Mouse (Mus musculus): Measurements from ENCODE around the gene Tmem198.

Tmem198 gene

GRCm38 (mm10) chr1:75478916-75479634 is at the start of gene Tmem198, which contains the start of gene Chpf:
Gene Tmem198, plus strand, starts transcription at chr1:75479532.
Gene Chpf, minus strand, starts transcription at chr1:75479307.
- in situ Hi-C loops (cut with MboI, MseI): loop anchor here (5.0 to 25.0 kb wide), 2 partner anchors 83 to 1092 kb away; partner anchors contain the start of genes Ctdsp1 (in 1 of the 2) and Slc11a1 (in 1 of the 2)

GRCm38 (mm10) chr1:75435475-75436328 is 43.6 kb upstream of the Tmem198 start, which contains the start of gene Gmppa:
Gene Gmppa, plus strand, starts transcription at chr1:75435930.
- in situ Hi-C loops (cut with MboI, MseI): no loop called here

- in situ Hi-C loops (cut with MboI, MseI): no loop called here
Observed at GRCm38 (mm10) chr1:75438782-75439181, 40.5 kb upstream of the Tmem198 start.

GRCm38 (mm10) chr1:75440661-75441060 is 38.7 kb upstream of the Tmem198 start:
- in situ Hi-C loops (cut with MboI, MseI): no loop called here

- in situ Hi-C loops (cut with MboI, MseI): no loop called here
Observed at GRCm38 (mm10) chr1:75441471-75441996, 37.8 kb upstream of the Tmem198 start.

- in situ Hi-C loops (cut with MboI, MseI): no loop called here
Observed at GRCm38 (mm10) chr1:75442171-75442570, 37.2 kb upstream of the Tmem198 start.

GRCm38 (mm10) chr1:75442811-75443210 is 36.5 kb upstream of the Tmem198 start:
- in situ Hi-C loops (cut with MboI, MseI): no loop called here

- in situ Hi-C loops (cut with MboI, MseI): no loop called here
Observed at GRCm38 (mm10) chr1:75443247-75444024, 35.9 kb upstream of the Tmem198 start.

GRCm38 (mm10) chr1:75444208-75444607 is 35.1 kb upstream of the Tmem198 start:
- in situ Hi-C loops (cut with MboI, MseI): no loop called here

- in situ Hi-C loops (cut with MboI, MseI): no loop called here
Observed at GRCm38 (mm10) chr1:75445141-75445701, 34.1 kb upstream of the Tmem198 start.

- in situ Hi-C loops (cut with MboI, MseI): no loop called here
Observed at GRCm38 (mm10) chr1:75445751-75446611, 33.4 kb upstream of the Tmem198 start.

- in situ Hi-C loops (cut with MboI, MseI): no loop called here
Observed at GRCm38 (mm10) chr1:75446656-75447055, 32.7 kb upstream of the Tmem198 start.

GRCm38 (mm10) chr1:75447265-75448051 is 31.9 kb upstream of the Tmem198 start:
- in situ Hi-C loops (cut with MboI, MseI): no loop called here

GRCm38 (mm10) chr1:75448052-75448431 is 31.3 kb upstream of the Tmem198 start:
- in situ Hi-C loops (cut with MboI, MseI): no loop called here

GRCm38 (mm10) chr1:75448937-75449336 is 30.4 kb upstream of the Tmem198 start:
- in situ Hi-C loops (cut with MboI, MseI): no loop called here

- in situ Hi-C loops (cut with MboI, MseI): no loop called here
Observed at GRCm38 (mm10) chr1:75449377-75450135, 29.8 kb upstream of the Tmem198 start.

- in situ Hi-C loops (cut with MboI, MseI): no loop called here
Observed at GRCm38 (mm10) chr1:75450314-75451005, 28.9 kb upstream of the Tmem198 start, which contains the start of gene Asic4. Gene Asic4, plus strand, starts transcription at chr1:75450436.

GRCm38 (mm10) chr1:75451900-75452299 is 27.4 kb upstream of the Tmem198 start:
- in situ Hi-C loops (cut with MboI, MseI): no loop called here
